Mouse (Mus musculus) CH12.LX (cell line): Measurements from ENCODE around the gene Lgr4.

Experiments used
- BHLHE40 ChIP-seq: IDR thresholded peaks from 2 replicates; pipeline ENCODE4 v1.6.1; 2011; ENCODE audit warnings: mild to moderate bottlenecking, low read depth, low read length, improper control_type of control experiment
- CTCF ChIP-seq, 2 experiments: IDR thresholded peaks in 1 of 2; conservative IDR thresholded peaks in 1 of 2; 2 replicates each; pipeline ENCODE4 v1.5.1; 2011 to 2012; ENCODE audit warnings: low read depth in 2 of 2, low read length in 2 of 2, improper control_type of control experiment in 1 of 2, inconsistent platforms in 1 of 2, mild to moderate bottlenecking in 1 of 2, moderate library complexity in 1 of 2
- EP300 ChIP-seq: IDR thresholded peaks from 2 replicates; pipeline ENCODE4 v1.6.1; 2011; ENCODE audit warnings: low read length, improper control_type of control experiment
- HCFC1 ChIP-seq: IDR thresholded peaks from 2 replicates; pipeline ENCODE4 v1.6.1; 2012; ENCODE audit warnings: low read depth, mild to moderate bottlenecking, inconsistent platforms, low read length, improper control_type of control experiment
- JUND ChIP-seq: conservative IDR thresholded peaks from 2 replicates; pipeline ENCODE4 v1.6.1; 2011; ENCODE audit warnings: low read depth, low read length, improper control_type of control experiment
- MAFK ChIP-seq: IDR thresholded peaks from 2 replicates; pipeline ENCODE4 v1.6.1; 2011; ENCODE audit warnings: low read length, improper control_type of control experiment; ENCODE audit not compliant: insufficient replicate concordance
- MXI1 ChIP-seq: IDR thresholded peaks from 2 replicates; pipeline ENCODE4 v1.6.1; 2011; ENCODE audit warnings: mild to moderate bottlenecking, low read depth, low read length, improper control_type of control experiment
- POLR2A ChIP-seq: IDR thresholded peaks from 2 replicates; pipeline ENCODE4 v1.6.1; 2011; ENCODE audit warnings: low read depth, mild to moderate bottlenecking, improper control_type of control experiment, low read length
- TCF12 ChIP-seq: IDR thresholded peaks from 2 replicates; pipeline ENCODE4 v1.6.1; 2014; ENCODE audit warnings: low read depth, mild to moderate bottlenecking, inconsistent platforms, low read length, improper control_type of control experiment

GRCm38 (mm10) chr2:109929256-109929655, 11.8 kb downstream of the Lgr4 start:
- no peak for TF ChIP-seq CTCF (conservative IDR thresholded peaks at IDR 0.05 in 1 of 2, IDR thresholded peaks at IDR 0.05 in 1 of 2; ENCODE audit: low read depth in 2 of 2, low read length in 2 of 2)
- TF ChIP-seq POLR2A = no peak
- no peak for TF ChIP-seq JUND
- no peak for TF ChIP-seq EP300
- TF ChIP-seq TCF12 = no peak
- TF ChIP-seq MXI1 = no peak
- no peak for TF ChIP-seq BHLHE40
- TF ChIP-seq HCFC1 = no peak
- TF ChIP-seq MAFK = no peak
